Mouse (Mus musculus) MEL (cell line): Measurements from ENCODE around the gene Nek2. TPM values are rescaled to one million over a fixed set of nuclear protein-coding genes. Genes with fewer than 3 reads are reported as not detected.

ENCODE experiments used
- DNase-seq: peaks from one replicate; pipeline ENCODE4 v3.0.0; 2011; ENCODE audit warnings: low read depth, low spot score
- H3K27ac ChIP-seq: 2 replicates; pipeline ENCODE4 v1.5.1; 2012; ENCODE audit warnings: low read depth, mild to moderate bottlenecking, control low read depth, low read length, moderate library complexity; ENCODE audit not compliant: control insufficient read depth
- H3K27me3 ChIP-seq, 2 experiments: fragments of 150-350 bp in 1 of 2; sonication (generic) in 1 of 2; 2 replicates each; pipeline ENCODE4 v1.6.1; 2012; ENCODE audit warnings: low read length in 2 of 2, mild to moderate bottlenecking in 2 of 2, improper control_type of control experiment in 1 of 2, moderate library complexity in 1 of 2; ENCODE audit not compliant: insufficient read depth in 2 of 2, control insufficient read depth in 1 of 2
- H3K36me3 ChIP-seq, 2 experiments: 2 replicates each; pipeline ENCODE4 v1.6.1; 2012 to 2014; ENCODE audit warnings: low read length in 2 of 2, improper control_type of control experiment in 1 of 2, inconsistent platforms in 1 of 2, mild to moderate bottlenecking in 1 of 2; ENCODE audit not compliant: insufficient read depth in 2 of 2, control insufficient read depth in 1 of 2
- H3K4me1 ChIP-seq, 2 experiments: fragments of 150-350 bp in 1 of 2; sonication (generic) in 1 of 2; 2 replicates each; pipeline ENCODE4 v1.6.1; 2012; ENCODE audit warnings: low read length in 2 of 2, improper control_type of control experiment in 1 of 2, mild to moderate bottlenecking in 1 of 2; ENCODE audit not compliant: insufficient read depth in 2 of 2, control insufficient read depth in 1 of 2
- H3K4me3 ChIP-seq, 2 experiments: fragments of 150-350 bp in 1 of 2; sonication (generic) in 1 of 2; 2 replicates each; pipeline ENCODE4 v1.5.1; 2012; ENCODE audit warnings: low read depth in 2 of 2, low read length in 2 of 2, mild to moderate bottlenecking in 2 of 2, moderate library complexity in 2 of 2, control low read depth in 1 of 2, improper control_type of control experiment in 1 of 2; ENCODE audit not compliant: control insufficient read depth in 1 of 2, insufficient read depth in 1 of 2
- H3K79me2 ChIP-seq: 2 replicates; pipeline ENCODE4 v1.6.1; 2012; ENCODE audit warnings: mild to moderate bottlenecking, low read length, moderate library complexity; ENCODE audit not compliant: control insufficient read depth, poor library complexity, insufficient read depth
- H3K9ac ChIP-seq: 2 replicates; pipeline ENCODE4 v1.6.1; 2012; ENCODE audit warnings: low read depth, mild to moderate bottlenecking, control low read depth, low read length, moderate library complexity; ENCODE audit not compliant: control insufficient read depth, poor library complexity, severe bottlenecking
- H3K9me3 ChIP-seq: fragments of 150-350 bp; sonication (generic); replicated peaks from 2 replicates; pipeline ENCODE4 v1.6.1; 2012; ENCODE audit warnings: mild to moderate bottlenecking, low read length, improper control_type of control experiment, moderate library complexity; ENCODE audit not compliant: insufficient read depth
- CHD1 ChIP-seq: IDR thresholded peaks from 2 replicates; pipeline ENCODE4 v1.6.1; 2012; ENCODE audit warnings: low read depth, mild to moderate bottlenecking, inconsistent platforms, low read length, improper control_type of control experiment
- CHD2 ChIP-seq: IDR thresholded peaks from 2 replicates; pipeline ENCODE4 v1.6.1; 2011; ENCODE audit warnings: low read length, improper control_type of control experiment
- ELF1 ChIP-seq: IDR thresholded peaks from 2 replicates; pipeline ENCODE4 v1.6.1; 2014; ENCODE audit warnings: low read depth, mild to moderate bottlenecking, inconsistent platforms, low read length, improper control_type of control experiment, moderate library complexity
- ETS1 ChIP-seq: IDR thresholded peaks from 2 replicates; pipeline ENCODE4 v1.6.1; 2012; ENCODE audit warnings: low read depth, mild to moderate bottlenecking, inconsistent platforms, low read length, improper control_type of control experiment, moderate library complexity
- GATA1 ChIP-seq: IDR thresholded peaks from 2 replicates; pipeline ENCODE4 v1.6.1; 2011; ENCODE audit warnings: low read depth, low read length, improper control_type of control experiment
- HCFC1 ChIP-seq: IDR thresholded peaks from 2 replicates; pipeline ENCODE4 v1.6.1; 2012; ENCODE audit warnings: low read depth, mild to moderate bottlenecking, inconsistent platforms, low read length, improper control_type of control experiment, moderate library complexity
- JUND ChIP-seq: IDR thresholded peaks from 2 replicates; pipeline ENCODE4 v1.6.1; 2011; ENCODE audit warnings: low read depth, mild to moderate bottlenecking, improper control_type of control experiment, low read length
- KAT2A ChIP-seq: conservative IDR thresholded peaks from 2 replicates; pipeline ENCODE4 v1.6.1; 2012; ENCODE audit warnings: low read depth, low read length, improper control_type of control experiment, inconsistent platforms
- MAX ChIP-seq: IDR thresholded peaks from 2 replicates; pipeline ENCODE4 v1.6.1; 2011; ENCODE audit warnings: low read length, improper control_type of control experiment
- MAZ ChIP-seq: IDR thresholded peaks from 2 replicates; pipeline ENCODE4 v1.6.1; 2012; ENCODE audit warnings: low read depth, mild to moderate bottlenecking, inconsistent platforms, low read length, improper control_type of control experiment
- MXI1 ChIP-seq: IDR thresholded peaks from 2 replicates; pipeline ENCODE4 v1.6.1; 2011; ENCODE audit warnings: mild to moderate bottlenecking, low read depth, low read length, improper control_type of control experiment
- MYB ChIP-seq: IDR thresholded peaks from 2 replicates; pipeline ENCODE4 v1.6.1; 2011; ENCODE audit warnings: mild to moderate bottlenecking, low read depth, low read length, improper control_type of control experiment
- NRF1 ChIP-seq: IDR thresholded peaks from 2 replicates; pipeline ENCODE4 v1.6.1; 2014; ENCODE audit warnings: low read depth, mild to moderate bottlenecking, inconsistent platforms, low read length, improper control_type of control experiment, moderate library complexity; ENCODE audit not compliant: poor library complexity, insufficient read depth, severe bottlenecking
- POLR2AphosphoS5 ChIP-seq: IDR thresholded peaks from 2 replicates; pipeline ENCODE4 v1.6.1; 2012; ENCODE audit warnings: low read depth, borderline replicate concordance, mild to moderate bottlenecking, inconsistent platforms, low read length, moderate library complexity, mixed read lengths
- RAD21 ChIP-seq: IDR thresholded peaks from 2 replicates; pipeline ENCODE4 v1.6.1; 2011; ENCODE audit warnings: mild to moderate bottlenecking, low read depth, low read length, improper control_type of control experiment
- RCOR1 ChIP-seq: IDR thresholded peaks from 2 replicates; pipeline ENCODE4 v1.6.1; 2012; ENCODE audit warnings: low read depth, mild to moderate bottlenecking, inconsistent platforms, low read length, improper control_type of control experiment
- SMC3 ChIP-seq: IDR thresholded peaks from 2 replicates; pipeline ENCODE4 v1.6.1; 2011; ENCODE audit warnings: low read depth, low read length, improper control_type of control experiment
- TAL1 ChIP-seq: IDR thresholded peaks from 2 replicates; pipeline ENCODE4 v1.6.1; 2012; ENCODE audit warnings: mild to moderate bottlenecking, inconsistent platforms, low read length, moderate library complexity, mixed read lengths
- TBP ChIP-seq: IDR thresholded peaks from 2 replicates; pipeline ENCODE4 v1.8.0; 2011; ENCODE audit warnings: low read depth, low read length, improper control_type of control experiment
- UBTF ChIP-seq: IDR thresholded peaks from 2 replicates; pipeline ENCODE4 v1.6.1; 2012; ENCODE audit warnings: low read depth, mild to moderate bottlenecking, inconsistent platforms, low read length, improper control_type of control experiment, moderate library complexity, borderline replicate concordance; ENCODE audit not compliant: insufficient read depth
- USF1 ChIP-seq: IDR thresholded peaks from 2 replicates; pipeline ENCODE4 v1.6.1; 2014; ENCODE audit warnings: low read depth, mild to moderate bottlenecking, inconsistent platforms, low read length, improper control_type of control experiment, moderate library complexity
- USF2 ChIP-seq, 2 experiments: IDR thresholded peaks; 2 replicates each; pipeline ENCODE4 v1.6.1; 2011 to 2012; ENCODE audit warnings: improper control_type of control experiment in 2 of 2, low read length in 2 of 2, borderline replicate concordance in 1 of 2, inconsistent platforms in 1 of 2, low read depth in 1 of 2, mild to moderate bottlenecking in 1 of 2; ENCODE audit not compliant: insufficient read depth in 1 of 2
- ZC3H11A ChIP-seq: IDR thresholded peaks from 2 replicates; pipeline ENCODE4 v1.6.1; 2012; ENCODE audit warnings: low read depth, mild to moderate bottlenecking, inconsistent platforms, low read length, improper control_type of control experiment
- ZMIZ1 ChIP-seq: IDR thresholded peaks from 2 replicates; pipeline ENCODE4 v1.6.1; 2012; ENCODE audit warnings: low read depth, mild to moderate bottlenecking, inconsistent platforms, low read length, improper control_type of control experiment, moderate library complexity
- polyA plus RNA-seq, 2 experiments: library from polyadenylated mRNA; stranded (reverse) in 1 of 2; unstranded in 1 of 2; fragments of >175 nt in 1 of 2; fragments of >200 nt in 1 of 2; gene quantifications; 2 replicates each; pipeline versions ENCODE4 v1.2.1 to v1.2.4; 2012; ENCODE audit warnings: low replicate concordance in 2 of 2, low read depth in 1 of 2; ENCODE audit not compliant: insufficient read length in 2 of 2, insufficient read depth in 1 of 2, missing spikeins in 1 of 2
- total RNA-seq: library from RNA; depleted of rRNA; stranded (reverse); fragments of 300-350 nt; gene quantifications from 2 replicates; pipeline ENCODE4 v1.2.3, GENCODE M21; 2012

Nek2 gene
- total and polyA plus RNA-seq, 3 experiments: 34.9 to 56.5 TPM; not detected in 1

- no peaks in the 10 kb centered on the region; a peak in 2 of 4 replicates for H3K27me3 ChIP-seq
- no peak for DNase-seq
- H3K9ac ChIP-seq: no peak overlapping the region
- H3K79me2 ChIP-seq: no peaks in the 10 kb centered on the region
- H3K4me3 ChIP-seq: no peak overlapping the region
- H3K36me3 ChIP-seq: peaks cover 0 to 2% of the 10 kb centered on the region in 2 experiments; a peak in 1 of 4 replicates
- no peak overlapping the region for H3K27ac ChIP-seq
- H3K9me3 ChIP-seq: no peaks in the 10 kb centered on the region
- TF ChIP-seq USF1: 0 out of 2 replicates have a peak, but pooled peaks have one; percentile 24
- TF ChIP-seq CHD2: no peak
- TF ChIP-seq, all 39 proteins: peak for 1
- peaks cover 0 to 9% of the 10 kb centered on the region in 2 experiments; a peak in 2 of 4 replicates for H3K4me1 ChIP-seq
Measured at GRCm38 (mm10) chr1:191864551-191865027, 43.3 kb downstream of the Nek2 start.

GRCm38 (mm10) chr1:191872076-191872710, 50.9 kb downstream of the Nek2 start:
- DNase-seq: no peak
- Histone ChIP-seq H3K36me3 (peaks cover 0 to 6% of the 10 kb centered on the region in 2 experiments; a peak in 2 of 4 replicates), H3K9ac (no peak overlapping the region), H3K27me3 (no peaks in the 10 kb centered on the region; a peak in 1 of 4 replicates)
- TF ChIP-seq ETS1 (no peak), JUND (no peak), SMC3 (no peak), MAX (no peak), GATA1 (no peak), MAZ (no peak), ZMIZ1 (no peak), RCOR1 (no peak)
- TF ChIP-seq, all 39 proteins: peak for 0
- Histone ChIP-seq H3K9me3 (no peaks in the 10 kb centered on the region), H3K27ac (no peak overlapping the region), H3K79me2 (no peaks in the 10 kb centered on the region), H3K4me1 (peaks cover 0 to 21% of the 10 kb centered on the region in 2 experiments; a peak in 3 of 4 replicates), H3K4me3 (no peak overlapping the region)

- Histone ChIP-seq H3K36me3 (peaks cover 0 to 6% of the 10 kb centered on the region in 2 experiments; a peak in 2 of 4 replicates), H3K4me3 (peak overlapping the region; percentile 38 to 48), H3K79me2 (no peaks in the 10 kb centered on the region), H3K4me1 (peaks cover 0 to 23% of the 10 kb centered on the region in 2 experiments; a peak in 3 of 4 replicates), H3K27ac (peak overlapping the region; percentile 74), H3K9me3 (no peaks in the 10 kb centered on the region), H3K27me3 (no peaks in the 10 kb centered on the region), H3K9ac (no peak overlapping the region; the same call in 1 of the 2 replicates)
- DNase-seq: peak; percentile 91
- TF ChIP-seq MXI1: no peak
- peak; percentile 100 for TF ChIP-seq RCOR1
- TF ChIP-seq MAZ: 0 out of 2 replicates have a peak, but pooled peaks have one; percentile 22
- TF ChIP-seq KAT2A: no peak
- no peak for TF ChIP-seq POLR2AphosphoS5
- TF ChIP-seq MYB: no peak; the same call in 1 of the 2 replicates
- no peak for TF ChIP-seq CHD1
- TF ChIP-seq USF2 (IDR thresholded peaks at IDR 0.05; ENCODE audit: borderline replicate concordance in 1 of 2, insufficient read depth in 1 of 2, low read depth in 1 of 2, low read length in 2 of 2): no peak
- no peak for TF ChIP-seq ZMIZ1
- TF ChIP-seq TBP: no peak
- TF ChIP-seq RAD21: no peak
- TF ChIP-seq UBTF: no peak
- no peak for TF ChIP-seq ZC3H11A
- TF ChIP-seq NRF1: no peak
- peak; percentile 93 for TF ChIP-seq TAL1
- peak; percentile 8; the same call in 1 of the 2 replicates for TF ChIP-seq HCFC1
- no peak for TF ChIP-seq ELF1
Measured at GRCm38 (mm10) chr1:191875006-191875405, 53.8 kb downstream of the Nek2 start.
